Mouse (Mus musculus) natural killer cell, adult 2 months (primary cell): ENCODE measurements around the gene Hes7.

Experiments used
- DNase-seq, 2 experiments: peaks; one replicate each; pipeline ENCODE4 v3.0.0; 2022; ENCODE audit warnings: low spot score in 2 of 2

Hes7 gene

GRCm38 (mm10) chr11:69100639-69101360 lies 19.4 kb upstream of the Hes7 start:
- no peak for DNase-seq

DNA sequence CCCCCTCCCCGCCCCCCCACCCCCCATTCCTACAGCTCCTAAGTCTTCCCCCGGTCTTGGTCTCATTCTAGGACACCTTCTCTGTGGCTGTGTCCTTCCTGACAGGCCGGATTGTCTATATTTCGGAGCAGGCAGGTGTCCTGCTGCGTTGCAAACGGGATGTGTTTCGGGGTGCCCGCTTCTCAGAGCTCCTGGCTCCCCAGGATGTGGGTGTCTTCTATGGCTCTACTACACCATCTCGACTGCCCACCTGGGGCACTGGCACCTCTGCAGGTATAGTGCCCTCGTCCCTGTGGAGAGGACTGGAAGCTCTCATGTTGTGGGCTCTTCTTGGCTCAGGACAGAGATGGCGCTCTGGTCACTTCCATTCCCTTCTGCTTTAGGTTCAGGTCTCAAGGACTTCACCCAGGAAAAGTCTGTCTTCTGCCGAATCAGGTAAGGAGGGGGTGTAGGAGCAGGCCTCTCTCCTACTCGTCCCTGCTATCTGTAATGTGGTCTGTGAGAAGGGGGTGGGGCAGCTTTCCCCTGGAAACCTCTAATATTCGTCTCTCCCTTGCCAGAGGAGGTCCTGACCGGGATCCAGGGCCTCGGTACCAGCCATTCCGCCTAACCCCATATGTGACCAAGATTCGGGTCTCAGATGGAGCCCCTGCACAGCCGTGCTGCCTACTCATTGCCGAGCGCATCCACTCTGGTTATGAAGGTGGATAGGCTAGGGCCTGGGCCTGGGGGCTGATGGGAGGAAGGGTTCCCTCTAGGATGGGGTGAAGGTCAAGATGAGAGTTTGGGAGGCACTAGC lies 18.4 kb upstream of the Hes7 start:
- no peak for DNase-seq

- DNase-seq: no peak
Measured at GRCm38 (mm10) chr11:69102403-69102725, 17.8 kb upstream of the Hes7 start.

DNA sequence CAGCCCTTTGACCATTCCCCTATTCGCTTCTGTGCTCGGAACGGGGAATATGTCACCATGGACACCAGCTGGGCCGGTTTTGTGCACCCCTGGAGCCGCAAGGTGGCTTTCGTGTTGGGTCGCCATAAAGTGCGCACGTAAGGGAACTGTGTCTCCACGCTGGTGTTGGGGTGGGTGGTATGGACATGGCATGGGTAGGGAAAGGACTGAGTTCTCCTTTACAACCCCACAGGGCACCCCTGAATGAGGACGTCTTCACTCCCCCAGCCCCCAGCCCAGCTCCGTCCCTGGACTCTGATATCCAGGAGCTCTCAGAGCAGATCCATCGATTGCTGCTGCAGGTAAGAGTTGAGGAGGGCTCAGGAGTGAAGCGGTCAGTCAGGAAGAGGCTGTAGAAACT lies 17.1 kb upstream of the Hes7 start:
- DNase-seq: no peak

GRCm38 (mm10) chr11:69103531-69104435 lies 16.4 kb upstream of the Hes7 start:
- no peak for DNase-seq

GRCm38 (mm10) chr11:69104487-69104886 lies 15.7 kb upstream of the Hes7 start:
- DNase-seq: no peak

DNA sequence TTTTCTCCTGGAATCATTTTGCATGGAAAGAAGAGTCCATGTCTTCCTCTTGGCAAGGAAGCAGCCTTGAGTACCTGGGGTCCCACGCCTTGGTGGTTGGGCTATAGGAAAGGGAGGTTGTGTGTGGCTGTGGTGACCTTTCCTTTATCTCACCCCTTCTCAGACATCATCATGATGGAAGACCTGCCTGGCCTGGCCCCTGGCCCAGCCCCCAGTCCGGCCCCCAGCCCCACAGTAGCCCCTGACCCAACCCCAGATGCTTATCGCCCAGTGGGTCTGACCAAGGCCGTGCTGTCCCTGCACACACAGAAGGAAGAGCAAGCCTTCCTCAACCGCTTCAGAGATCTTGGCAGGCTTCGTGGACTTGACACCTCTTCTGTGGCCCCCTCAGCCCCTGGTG lies 15.0 kb upstream of the Hes7 start:
- DNase-seq: no peak

DNA sequence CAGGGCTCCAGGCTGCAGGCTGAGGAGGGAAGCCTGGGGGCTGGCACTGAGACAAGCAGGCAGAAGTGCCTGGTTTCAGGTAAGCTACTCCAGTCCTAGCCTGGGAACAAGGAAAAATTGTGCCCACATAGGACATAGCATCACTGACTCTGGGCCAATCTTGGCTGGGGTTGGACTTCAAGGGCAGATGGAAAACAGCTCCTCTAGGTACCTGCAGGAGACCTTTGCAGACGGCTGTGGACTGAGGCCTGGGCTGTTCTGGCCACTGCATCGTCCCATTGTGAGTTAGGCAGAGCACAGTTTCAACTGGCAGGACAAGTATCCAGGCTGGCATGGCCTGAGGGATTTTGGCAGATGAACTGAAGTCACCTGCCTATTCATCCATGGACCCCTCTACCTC lies 14.4 kb upstream of the Hes7 start:
- no peak for DNase-seq

GRCm38 (mm10) chr11:69106299-69106698 lies 13.9 kb upstream of the Hes7 start:
- DNase-seq: no peak

DNA sequence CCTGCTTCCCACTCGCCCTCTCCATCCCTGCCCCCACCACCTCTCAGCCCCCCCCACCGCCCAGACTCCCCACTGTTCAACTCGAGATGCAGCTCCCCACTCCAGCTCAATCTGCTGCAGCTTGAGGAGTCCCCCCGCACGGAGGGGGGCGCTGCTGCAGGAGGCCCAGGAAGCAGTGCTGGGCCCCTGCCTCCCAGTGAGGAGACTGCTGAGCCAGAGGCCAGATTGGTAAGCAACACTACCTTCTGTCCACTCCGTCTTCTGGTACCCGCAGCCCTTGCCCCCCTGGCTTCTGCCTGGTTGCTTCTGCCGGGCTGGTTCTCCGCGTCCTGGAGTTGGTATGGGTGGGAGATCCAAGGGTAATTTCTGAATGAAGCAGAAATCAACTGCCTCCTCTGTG lies 13.4 kb upstream of the Hes7 start:
- no peak for DNase-seq

DNA sequence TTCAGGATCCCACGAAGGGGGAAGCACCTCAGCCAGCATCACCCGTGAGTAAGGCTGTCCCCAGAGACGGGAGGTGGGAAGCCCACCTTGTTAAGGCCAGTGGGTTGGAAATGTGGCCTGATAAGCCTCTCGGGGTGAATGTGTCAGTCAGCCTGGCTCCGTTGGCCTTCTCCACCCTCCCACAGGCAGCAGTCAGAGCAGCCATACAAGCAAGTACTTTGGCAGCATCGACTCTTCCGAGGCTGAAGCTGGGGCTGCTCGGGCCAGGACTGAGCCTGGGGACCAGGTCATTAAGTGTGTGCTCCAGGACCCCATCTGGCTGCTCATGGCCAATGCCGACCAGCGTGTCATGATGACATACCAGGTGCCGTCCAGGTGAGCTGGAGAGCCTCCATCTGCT lies 12.5 kb upstream of the Hes7 start:
- no peak for DNase-seq

- DNase-seq: no peak
Measured at GRCm38 (mm10) chr11:69108223-69108622, 12.0 kb upstream of the Hes7 start.

GRCm38 (mm10) chr11:69109032-69109900 lies 10.9 kb upstream of the Hes7 start:
- DNase-seq: no peak

GRCm38 (mm10) chr11:69110319-69111046 lies 9.7 kb upstream of the Hes7 start:
- peak; percentile 92 for DNase-seq

DNA sequence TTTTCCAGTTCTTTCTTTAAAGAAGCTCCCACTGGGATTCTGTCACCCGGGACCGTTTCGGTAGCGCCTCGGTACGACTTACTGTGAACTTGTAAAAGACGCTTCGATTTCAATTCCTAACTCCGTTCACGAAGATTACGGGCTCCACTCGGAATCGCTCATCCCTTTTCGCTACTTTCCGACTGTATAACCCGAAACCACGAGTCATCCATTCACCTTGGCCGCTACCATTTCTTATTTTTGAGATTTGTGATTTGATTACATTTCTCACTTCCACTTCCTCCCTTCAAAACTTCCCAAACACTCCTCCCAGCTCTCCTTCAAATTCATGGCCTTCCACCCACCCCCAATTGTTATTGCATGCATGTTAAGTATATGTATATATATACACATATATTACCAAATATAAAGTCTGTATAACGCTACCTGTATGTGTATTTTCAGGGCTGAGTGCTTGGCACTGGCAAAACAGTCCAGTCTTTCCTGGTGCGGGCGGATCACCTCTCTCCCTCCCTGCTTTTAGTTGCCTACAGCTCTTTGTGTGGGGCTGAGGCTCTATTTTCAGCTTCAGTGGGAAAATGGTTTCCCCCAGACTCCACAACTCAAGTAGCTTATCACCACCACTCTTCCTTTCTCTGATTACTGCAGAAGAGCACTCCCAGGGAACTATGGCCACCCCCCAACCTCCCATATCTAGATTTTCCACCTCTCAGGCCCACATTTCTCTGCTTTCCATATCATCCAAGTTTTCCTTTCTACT lies 9.0 kb upstream of the Hes7 start:
- no peak for DNase-seq

GRCm38 (mm10) chr11:69111865-69112264 lies 8.3 kb upstream of the Hes7 start:
- DNase-seq: no peak

DNA sequence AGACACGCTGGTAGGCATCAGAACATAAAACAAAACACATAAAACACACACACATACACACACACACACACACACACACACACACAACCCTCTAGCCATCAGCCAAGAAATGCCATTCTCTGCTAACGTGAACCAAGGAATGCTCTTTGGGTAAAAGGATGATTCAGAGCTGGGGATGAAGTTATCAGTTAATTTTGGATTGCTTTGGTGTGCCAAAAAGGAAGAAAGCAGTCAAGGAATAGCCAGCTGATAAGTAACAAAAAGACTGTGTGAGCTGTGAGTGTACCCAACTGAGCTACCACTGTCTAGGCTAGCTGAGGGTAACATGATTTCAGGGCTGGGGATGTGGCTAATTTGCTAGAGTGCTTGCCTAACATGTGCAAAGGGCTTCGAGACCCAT lies 6.2 kb upstream of the Hes7 start:
- DNase-seq: no peak

- DNase-seq: no peak
Measured at GRCm38 (mm10) chr11:69114621-69115020, 5.6 kb upstream of the Hes7 start.

DNA sequence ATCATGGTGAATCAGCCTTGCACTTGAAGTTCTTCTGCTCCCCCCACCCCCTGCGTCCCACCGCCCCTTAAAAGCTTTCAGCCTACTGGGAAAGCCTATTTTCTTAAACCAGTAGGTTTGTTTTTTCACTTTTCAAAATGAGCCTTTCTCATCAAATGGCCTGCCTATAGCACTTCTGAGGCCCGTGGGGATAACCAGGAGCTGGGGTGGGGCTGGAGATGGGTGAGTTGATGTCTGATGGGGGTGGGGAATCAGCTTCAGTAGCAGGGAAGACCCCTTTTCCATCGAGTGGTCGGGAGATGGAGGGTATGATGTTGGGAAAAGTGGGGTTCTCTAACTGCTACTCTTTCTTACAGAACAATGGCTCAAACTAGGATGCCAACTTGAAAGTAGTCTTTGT lies 3.4 kb upstream of the Hes7 start:
- DNase-seq: no peak
